Mouse (Mus musculus): ENCODE data around the gene Pold3.

The Pold3 gene

GRCm38 (mm10) chr7:100121376-100121789 is at the start of gene Pold3:
TSS of gene Pold3 (minus strand) at chr7:100121565.
- peak; percentile 99 for DNase-seq

GRCm38 (mm10) chr7:100170756-100171155 is 49.4 kb upstream of the Pold3 start:
- DNase-seq: no peak

- DNase-seq: peak; percentile 26
These were observed 47.3 kb upstream of the Pold3 start for GRCm38 (mm10) chr7:100168654-100169053.

DNA sequence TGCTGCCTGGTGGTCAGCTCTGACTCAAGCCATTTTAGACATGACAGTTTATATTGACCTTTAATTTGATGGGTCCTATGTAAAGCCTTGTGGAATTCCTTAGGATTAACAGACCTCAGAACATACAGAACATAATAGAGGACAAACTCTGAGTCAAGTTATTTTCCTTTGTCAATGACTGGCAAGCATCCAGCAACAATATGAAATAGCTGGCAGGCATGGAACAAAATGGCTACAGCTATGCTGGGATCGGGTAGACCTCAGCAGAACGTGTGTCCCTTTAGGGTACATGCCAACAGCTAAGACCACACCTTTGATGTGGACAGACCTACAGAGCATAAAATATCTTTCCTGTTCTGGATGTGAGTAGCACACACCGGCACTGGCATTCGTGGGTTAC is 42.1 kb upstream of the Pold3 start:
- DNase-seq: no peak

DNA sequence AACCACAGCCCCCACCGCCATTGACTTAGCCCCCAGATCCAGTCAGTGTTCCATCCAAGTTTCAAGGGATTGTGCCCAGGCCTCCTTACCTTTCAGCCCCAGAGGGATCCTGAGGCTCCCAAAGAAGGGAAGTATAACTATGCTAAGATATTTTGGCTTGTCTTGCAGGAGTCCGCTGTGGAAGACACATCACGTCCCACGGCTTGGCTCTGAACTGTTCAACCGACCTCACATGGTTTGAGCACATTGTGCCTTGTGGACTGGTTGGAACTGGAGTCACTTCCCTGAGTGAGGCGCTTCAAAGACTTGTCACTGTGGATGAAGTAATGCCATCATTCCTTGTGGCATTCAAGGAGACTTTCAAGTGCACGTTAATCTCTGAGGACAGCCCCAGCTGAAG is 38.6 kb upstream of the Pold3 start:
- DNase-seq: no peak

GRCm38 (mm10) chr7:100159105-100159841 is 37.9 kb upstream of the Pold3 start, which contains the start of gene Lipt2:
TSS of gene Lipt2 (plus strand) at chr7:100159277.
- DNase-seq: peak; percentile 97

- no peak for DNase-seq
These were observed 36.3 kb upstream of the Pold3 start for GRCm38 (mm10) chr7:100157669-100158068.

DNA sequence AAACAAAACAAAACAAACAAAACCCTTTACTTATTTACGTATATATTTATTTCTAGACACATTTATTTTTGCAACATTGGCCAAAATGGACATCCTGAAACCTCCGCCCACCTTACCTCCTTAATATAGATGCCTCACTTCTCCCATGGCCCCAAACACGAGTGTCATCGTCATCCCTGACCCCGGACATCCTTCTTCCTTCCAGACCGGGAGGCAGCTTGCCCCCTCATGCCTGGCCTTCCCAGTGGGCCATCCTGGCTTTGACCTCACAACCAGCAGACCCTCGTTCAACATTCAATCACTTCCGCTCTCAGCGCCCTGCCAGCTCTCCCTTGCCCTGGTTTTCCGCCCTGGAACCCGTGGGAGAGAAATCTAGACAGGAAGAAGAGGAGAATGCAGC is 29.3 kb upstream of the Pold3 start:
- no peak for DNase-seq

DNA sequence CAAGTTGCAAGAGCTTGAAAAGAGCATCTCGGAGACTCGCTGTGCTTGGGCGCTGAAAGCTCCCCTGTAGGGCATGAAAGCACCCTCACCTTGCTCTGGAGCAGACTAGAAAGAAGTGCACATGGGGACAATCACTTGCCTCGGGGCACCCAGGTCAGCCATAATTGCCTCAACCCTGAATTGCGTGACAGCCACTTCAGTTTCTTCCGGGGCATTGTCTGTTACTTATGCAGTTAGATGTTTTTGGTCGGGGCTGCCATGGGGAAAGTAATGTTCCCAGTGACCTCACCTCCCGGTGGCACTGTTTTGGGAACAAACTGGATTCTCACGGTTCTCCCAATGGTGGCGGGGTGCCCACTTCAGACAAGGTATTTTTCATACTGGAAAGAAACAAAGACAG is 28.7 kb upstream of the Pold3 start:
- peak; percentile 23 for DNase-seq

DNA sequence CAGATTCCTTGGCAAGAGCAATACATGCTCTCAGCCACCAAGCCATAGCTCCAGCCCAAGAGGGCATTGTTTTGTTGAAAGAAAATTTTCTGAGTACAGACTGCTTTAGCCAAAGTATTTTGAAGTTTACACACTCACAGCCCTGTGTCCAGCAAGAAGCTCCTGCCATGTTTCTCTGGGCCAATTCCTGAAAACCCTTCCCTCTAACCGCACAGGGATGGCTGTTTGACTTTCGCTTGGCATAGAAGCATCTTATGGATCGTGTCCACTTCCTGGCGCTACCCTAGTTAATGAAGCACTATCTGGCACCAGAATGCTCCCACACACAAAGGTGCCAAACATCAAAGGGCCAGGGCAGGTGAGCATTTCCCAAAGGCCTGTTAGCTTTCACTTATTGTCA is 27.2 kb upstream of the Pold3 start:
- DNase-seq: no peak

- DNase-seq: no peak
These were observed 19.2 kb upstream of the Pold3 start for GRCm38 (mm10) chr7:100140591-100140990.

GRCm38 (mm10) chr7:100138075-100138474 is 16.7 kb upstream of the Pold3 start:
- DNase-seq: no peak

GRCm38 (mm10) chr7:100137038-100137437 is 15.7 kb upstream of the Pold3 start:
- DNase-seq: peak; percentile 67

DNA sequence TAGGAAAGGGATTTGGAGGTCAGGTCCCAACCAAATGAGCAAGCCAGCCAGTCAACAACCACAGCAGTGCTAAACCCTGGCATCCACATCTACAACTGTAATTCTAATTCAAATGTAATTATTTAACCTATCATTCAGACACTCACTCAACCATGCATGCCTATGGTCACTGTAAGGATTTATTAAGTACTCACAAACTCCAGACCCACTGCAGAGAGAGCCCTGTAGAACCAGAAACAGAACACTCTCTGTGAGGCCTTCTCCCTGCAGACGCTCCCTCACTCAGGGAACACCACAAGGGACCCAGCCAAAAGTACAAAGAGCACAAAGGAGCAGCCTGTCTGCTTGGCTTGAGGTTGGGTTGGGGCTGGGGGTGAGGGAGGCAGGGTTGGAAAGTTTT is 11.0 kb upstream of the Pold3 start:
- no peak for DNase-seq

GRCm38 (mm10) chr7:100130592-100130991 is 9.2 kb upstream of the Pold3 start:
- no peak for DNase-seq

GRCm38 (mm10) chr7:100128262-100129041 is 7.1 kb upstream of the Pold3 start:
- DNase-seq: no peak

DNA sequence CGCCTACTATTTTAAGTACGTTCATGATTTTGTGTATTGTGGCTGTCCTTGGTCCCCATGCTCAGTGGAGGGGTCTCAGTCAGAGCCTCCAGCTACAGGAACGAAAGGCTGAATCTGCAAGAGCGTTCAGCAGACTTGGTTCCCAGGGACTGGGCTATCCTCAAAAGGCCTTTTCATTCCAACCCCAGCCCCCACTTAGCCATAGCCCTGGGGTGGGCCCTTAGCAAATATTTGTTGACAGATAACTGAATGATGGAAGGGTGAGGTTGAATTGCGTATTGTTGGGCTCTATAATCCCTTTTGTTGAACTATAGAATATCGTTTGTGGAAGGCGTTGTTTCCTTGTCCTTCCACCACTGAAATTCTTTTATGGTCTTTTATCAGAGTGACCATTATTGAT is 5.1 kb upstream of the Pold3 start:
- DNase-seq: no peak

DNA sequence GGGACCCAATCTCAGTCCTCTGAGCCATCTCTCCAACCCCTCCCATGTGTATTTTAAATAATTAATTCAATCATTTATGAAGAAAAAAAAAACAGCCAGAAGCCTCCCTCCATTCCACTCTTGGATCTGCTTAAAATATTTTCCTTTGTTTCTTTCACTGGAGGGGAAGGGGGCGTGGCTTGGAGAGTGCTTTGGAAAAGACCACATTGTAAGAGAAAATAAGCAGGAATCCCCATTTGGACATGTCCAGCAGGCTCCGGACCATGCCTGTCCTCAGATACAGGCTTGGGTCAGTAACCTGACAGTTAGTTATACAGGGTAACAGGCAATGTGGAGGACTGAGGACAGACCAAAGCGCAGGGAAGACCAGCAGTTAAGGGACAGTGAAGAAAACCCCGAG is 3.8 kb upstream of the Pold3 start:
- DNase-seq: no peak

- DNase-seq: peak; percentile 43
These were observed 2.8 kb upstream of the Pold3 start for GRCm38 (mm10) chr7:100124211-100124610.

GRCm38 (mm10) chr7:100123486-100123885 is 2.1 kb upstream of the Pold3 start:
- DNase-seq: peak; percentile 28

- no peak for DNase-seq
These were observed 539 bp downstream of the Pold3 start for GRCm38 (mm10) chr7:100120791-100121261.

DNA sequence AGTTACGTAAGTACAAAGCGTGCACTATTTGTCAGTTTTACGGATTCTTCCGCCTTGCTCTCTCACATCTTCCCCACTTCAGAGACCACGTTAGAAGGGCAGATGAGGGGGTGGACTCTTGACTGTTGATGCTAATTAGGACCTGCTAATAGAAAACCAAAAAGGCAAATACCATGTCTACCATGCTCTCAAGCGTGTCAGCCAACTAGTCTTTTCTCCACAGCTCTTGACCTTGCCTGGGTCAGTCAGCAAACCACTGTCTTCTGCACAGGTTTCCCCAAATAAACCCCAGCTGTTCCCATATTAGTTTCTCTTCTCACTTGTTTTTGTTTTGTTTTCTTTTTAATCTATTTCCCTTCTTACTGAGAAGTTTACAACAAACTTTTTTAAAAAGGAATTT is 7.1 kb downstream of the Pold3 start:
- peak; percentile 28 for DNase-seq

GRCm38 (mm10) chr7:100113821-100114220 is 7.5 kb downstream of the Pold3 start:
- DNase-seq: no peak

DNA sequence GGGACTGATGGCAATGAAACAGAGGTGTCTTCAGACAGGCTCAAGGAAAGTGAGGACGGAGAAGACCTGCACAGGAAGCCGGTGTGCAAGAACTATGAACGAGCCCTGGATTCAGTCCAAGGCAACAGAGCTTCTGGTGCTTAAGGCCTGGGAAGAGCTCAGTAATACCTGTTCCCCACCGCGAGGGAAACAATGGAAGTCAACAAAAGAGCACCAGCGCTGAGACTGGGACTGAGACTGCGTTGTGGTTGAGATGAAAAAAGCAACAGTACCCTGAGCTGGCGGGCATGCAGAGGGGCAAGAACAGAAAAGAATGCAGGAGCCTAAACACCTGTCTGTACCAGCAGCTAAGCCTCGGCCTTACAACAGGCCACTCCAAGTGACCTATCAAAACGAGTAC is 9.9 kb downstream of the Pold3 start:
- no peak for DNase-seq
